ENCODE assay signal across 8 mouse cellular contexts in the genomic region with DNA sequence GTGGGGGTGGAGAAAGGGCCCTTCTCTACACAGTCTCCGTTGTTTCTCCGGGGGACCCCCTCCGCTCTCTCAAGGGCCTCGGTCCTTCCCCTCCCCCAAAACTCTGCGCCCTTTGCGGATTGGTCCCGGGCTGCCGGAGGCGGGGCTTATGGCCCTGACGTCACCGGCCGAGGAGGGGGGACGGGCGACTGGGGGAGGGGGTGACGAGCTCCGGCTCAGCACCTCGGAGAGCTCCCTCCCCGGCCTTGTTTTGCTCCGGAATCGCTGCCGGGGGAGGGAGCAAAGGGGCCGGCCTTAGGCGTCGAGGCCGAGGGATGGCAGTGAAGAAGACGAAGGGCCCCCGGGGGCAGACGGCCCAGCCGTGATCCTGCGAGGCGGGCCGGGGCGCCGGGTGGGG. TPM values are rescaled to one million over a fixed set of nuclear protein-coding genes. Genes with fewer than 3 reads are reported as not detected.
DNase-seq lines count a peak whose midpoint lies in the region; ATAC-seq and TF ChIP-seq lines count a peak whose summit lies in the region.

A gene (plus strand): TSS at position 166 of the 397 bp plus-strand sequence.

- no peaks in the 10 kb centered on the region for H3K9me3 ChIP-seq in embryonic facial prominence, embryonic 10.5 days
- no peaks in the 10 kb centered on the region for H3K9me3 ChIP-seq in heart, embryonic 13.5 days
- H3K9me3 ChIP-seq in kidney, embryonic 16.5 days (ENCODE audit: low read length), result no peaks in the 10 kb centered on the region

- H3K27me3 ChIP-seq in embryonic facial prominence, embryonic 10.5 days (replicated peaks; ENCODE audit: low read depth, poor library complexity, severe bottlenecking), result peaks cover 46% of the 10 kb centered on the region
- H3K27me3 ChIP-seq in heart, embryonic 13.5 days (replicated peaks), result peaks cover 51% of the 10 kb centered on the region
- peaks cover 15% of the 10 kb centered on the region for H3K27me3 ChIP-seq in kidney, embryonic 16.5 days (ENCODE audit: insufficient read depth, low read length)
- no peaks in the 10 kb centered on the region for H3K27me3 ChIP-seq in myocyte (ENCODE audit: control insufficient read depth, insufficient read depth, insufficient read length)
- H3K27me3 ChIP-seq in splenic B cell, adult 2 months (ENCODE audit: control insufficient read depth, insufficient read depth, low read length, poor library complexity, severe bottlenecking), result no peaks in the 10 kb centered on the region

- H3K79me2 ChIP-seq in myocyte (ENCODE audit: control insufficient read depth, insufficient read depth), result no peaks in the 10 kb centered on the region

- H3K4me2 ChIP-seq in heart, embryonic 13.5 days, result peak within 1 kb of the TSS; percentile 87
- H3K4me2 ChIP-seq in kidney, embryonic 16.5 days (replicated peaks; ENCODE audit: low read depth, low read length), result peak within 1 kb of the TSS; percentile 92
- peak within 1 kb of the TSS; percentile 64 for H3K4me2 ChIP-seq in myocyte (ENCODE audit: low read depth)

- ATAC-seq in heart, embryonic 13.5 days (ENCODE audit: extremely low read depth, insufficient number of reproducible peaks, low FRiP score, low TSS enrichment), result peak; percentile 80
- peak; percentile 67; the same call in 1 of the 2 replicates for ATAC-seq in kidney, embryonic 16.5 days (ENCODE audit: low FRiP score, low TSS enrichment)

- H3K36me3 ChIP-seq in embryonic facial prominence, embryonic 10.5 days (replicated peaks), result no peaks in the 10 kb centered on the region
- no peaks in the 10 kb centered on the region for H3K36me3 ChIP-seq in heart, embryonic 13.5 days
- H3K36me3 ChIP-seq in kidney, embryonic 16.5 days (ENCODE audit: insufficient read depth, low read length), result no peaks in the 10 kb centered on the region
- H3K36me3 ChIP-seq in myocyte (ENCODE audit: control insufficient read depth, insufficient read depth), result no peaks in the 10 kb centered on the region
- H3K36me3 ChIP-seq in splenic B cell, adult 2 months (ENCODE audit: control insufficient read depth, insufficient read depth, low read length, poor library complexity, severe bottlenecking), result no peaks in the 10 kb centered on the region

- H3K9ac ChIP-seq in heart, embryonic 13.5 days, result peak within 1 kb of the TSS; percentile 69
- peak within 1 kb of the TSS; percentile 50 for H3K9ac ChIP-seq in kidney, embryonic 16.5 days (replicated peaks; ENCODE audit: low read length)

- H3K27ac ChIP-seq in embryonic facial prominence, embryonic 10.5 days (replicated peaks), result peak within 1 kb of the TSS; percentile 76
- no peak within 1 kb of the TSS for H3K27ac ChIP-seq in heart, embryonic 13.5 days (replicated peaks)
- H3K27ac ChIP-seq in kidney, embryonic 16.5 days (ENCODE audit: low read length), result no peak within 1 kb of the TSS

- peaks cover 48% of the 10 kb centered on the region for H3K4me1 ChIP-seq in embryonic facial prominence, embryonic 10.5 days
- peaks cover 18% of the 10 kb centered on the region for H3K4me1 ChIP-seq in heart, embryonic 13.5 days
- peaks cover 17% of the 10 kb centered on the region for H3K4me1 ChIP-seq in kidney, embryonic 16.5 days (ENCODE audit: insufficient read depth, low read length)

- H3ac ChIP-seq in myocyte (ENCODE audit: control insufficient read depth, insufficient read length), result no peak within 1 kb of the TSS

- under 1% methylated on average over 34 of the region's 34 CpGs for WGBS in embryonic facial prominence, embryonic 10.5 days
- WGBS in heart, embryonic 13.5 days, result under 1% methylated on average over 31 of the region's 34 CpGs
- 0% methylated on average over 31 of the region's 34 CpGs for WGBS in kidney, embryonic 16.5 days

- no peak for TF ChIP-seq POLR2A in myocyte (IDR thresholded peaks at IDR 0.05; ENCODE audit: insufficient read length, low read depth)

- DNase-seq in heart, adult 11 months, result peak; percentile 95
- no peak for DNase-seq in heart, adult 9 months (ENCODE audit: low spot score in 2 of 2)
- peak; percentile 96 for DNase-seq in embryonic facial prominence, embryonic 10.5 days (ENCODE audit: low spot score)
- peak; percentile 84 for DNase-seq in liver
- peak; percentile 79 for DNase-seq in splenic B cell, adult 2 months (ENCODE audit: low read depth, low spot score)

- H3K4me3 ChIP-seq in embryonic facial prominence, embryonic 10.5 days, result peak within 1 kb of the TSS; percentile 66
- H3K4me3 ChIP-seq in heart, embryonic 13.5 days, result peak within 1 kb of the TSS; percentile 53
- H3K4me3 ChIP-seq in kidney, embryonic 16.5 days (ENCODE audit: low read length), result peak within 1 kb of the TSS; percentile 45
- H3K4me3 ChIP-seq in myocyte, result peak within 1 kb of the TSS; percentile 1

TF ChIP-seq in myocyte, 11 proteins besides CTCF, POLR2A, EP300 and RAD21:
- TF ChIP-seq REST (IDR thresholded peaks at IDR 0.05; ENCODE audit: insufficient read depth, insufficient read length) (peak; percentile 72), USF1 (IDR thresholded peaks at IDR 0.05; ENCODE audit: low read depth) (no peak), TCF12 (IDR thresholded peaks at IDR 0.05; ENCODE audit: insufficient read depth, poor library complexity, severe bottlenecking) (no peak), MYOD1 (IDR thresholded peaks at IDR 0.05; ENCODE audit: control insufficient read depth in 1 of 3, insufficient read length in 2 of 3, low read depth in 2 of 3) (no peak), MYOG (IDR thresholded peaks at IDR 0.05; ENCODE audit: control insufficient read depth in 1 of 3, insufficient read depth in 1 of 3, insufficient read length in 2 of 3, low read depth in 2 of 3) (no peak), POLR2AphosphoS2 (IDR thresholded peaks at IDR 0.05; ENCODE audit: insufficient read length, low read depth) (no peak), E2F4 (IDR thresholded peaks at IDR 0.05; ENCODE audit: insufficient read depth) (no peak), MAX (IDR thresholded peaks at IDR 0.05; ENCODE audit: low read depth) (no peak)

RNA-seq across cellular contexts. Expression of the gene that starts here (rescaled TPM):
- polyA plus RNA-seq in embryonic facial prominence, embryonic 10.5 days (2016; fragmentation: Nextera tagmentation; extraction: Ambion mirVana), result 10.0 and 11.9 TPM in 2 replicates
- 1.1 and 1.7 TPM in 2 replicates for polyA plus RNA-seq in heart, embryonic 13.5 days (2015; fragmentation: Nextera tagmentation; extraction: Ambion mirVana)
- polyA plus RNA-seq in kidney, embryonic 16.5 days (2015; fragmentation: Nextera tagmentation; extraction: Ambion mirVana), result 3.3 and 3.9 TPM in 2 replicates
- 10.3 TPM for polyA plus RNA-seq in myocyte (2012; fragmentation: generic; extraction: Trizol)

Comparison
In these comparisons a context has a peak if more than half of its experiments do, and no peak if none do; other contexts are left out.
1. DNase-seq: peak in heart, adult 11 months (single experiment), embryonic facial prominence, embryonic 10.5 days (single experiment), liver (single experiment) and splenic B cell, adult 2 months (single experiment); none in heart, adult 9 months (0 of 2).
2. H3K4me3 ChIP-seq: peak in every context shown above with its lines; median percentile 66 in embryonic facial prominence, embryonic 10.5 days; 53 in heart, embryonic 13.5 days; 45 in kidney, embryonic 16.5 days; 1 in myocyte.
3. Peak in every context shown above with its lines, with median percentiles within 50 percentile points of each other: H3K4me2 ChIP-seq.